Mouse (Mus musculus) ES-Bruce4 (cell line): ENCODE measurements around the gene Asic1. TPM values are rescaled to one million over a fixed set of nuclear protein-coding genes. Genes with fewer than 3 reads are reported as not detected.
A peak's percentile ranks its signal among the peaks of the same experiment; 100 is the strongest.
"Not testable (repeated sequence)": the region's sequence is repeated elsewhere in the genome, so short reads cannot be mapped to it uniquely, and the experiment has no call there.

Experiments
- H3K27ac ChIP-seq: 2 replicates; pipeline ENCODE4 v1.5.1; 2012; ENCODE audit warnings: low read length, inconsistent platforms; ENCODE audit not compliant: insufficient read depth
- H3K27me3 ChIP-seq: 2 replicates; pipeline ENCODE4 v1.6.1; 2012; ENCODE audit warnings: mild to moderate bottlenecking, low read length, inconsistent platforms; ENCODE audit not compliant: control insufficient read depth, poor library complexity, insufficient read depth, severe bottlenecking
- H3K36me3 ChIP-seq: 2 replicates; pipeline ENCODE4 v1.6.1; 2012; ENCODE audit warnings: inconsistent platforms, mild to moderate bottlenecking, low read length, moderate library complexity; ENCODE audit not compliant: control insufficient read depth, poor library complexity, insufficient read depth, severe bottlenecking
- H3K4me1 ChIP-seq: one replicate; pipeline ENCODE4 v1.8.1; 2011; ENCODE audit warnings: low read length; ENCODE audit not compliant: control insufficient read depth, insufficient read depth
- H3K4me3 ChIP-seq: 2 replicates; pipeline ENCODE4 v1.5.1; 2011; ENCODE audit warnings: low read depth, mild to moderate bottlenecking, low read length
- H3K9ac ChIP-seq: 2 replicates; pipeline ENCODE4 v1.6.1; 2012; ENCODE audit warnings: low read depth, mild to moderate bottlenecking, inconsistent platforms; ENCODE audit not compliant: poor library complexity, severe bottlenecking
- H3K9me3 ChIP-seq: replicated peaks from 2 replicates; pipeline ENCODE4 v1.6.1; 2012; ENCODE audit warnings: mild to moderate bottlenecking, low read length, inconsistent platforms; ENCODE audit not compliant: control insufficient read depth, poor library complexity, insufficient read depth, severe bottlenecking
- CTCF ChIP-seq: IDR thresholded peaks from one replicate; pipeline ENCODE4 v1.8.1; 2011; ENCODE audit warnings: low read depth, low read length
- EP300 ChIP-seq: IDR thresholded peaks from 2 replicates; pipeline ENCODE4 v1.6.1; 2011; ENCODE audit warnings: low read depth, low read length; ENCODE audit not compliant: insufficient read depth
- POLR2A ChIP-seq: IDR thresholded peaks from one replicate; pipeline ENCODE4 v1.8.1; 2011; ENCODE audit warnings: low read length; ENCODE audit not compliant: insufficient read depth
- polyA plus RNA-seq: library from polyadenylated mRNA; stranded (reverse); fragments of >200 nt; gene quantifications from 2 replicates; pipeline ENCODE4 v1.2.4, GENCODE M21; 2011; ENCODE audit warnings: low read depth; ENCODE audit not compliant: missing spikeins, insufficient read depth, insufficient read length

Gene Asic1
- polyA plus RNA-seq, 1 experiment: 3.9 TPM

- H3K9ac ChIP-seq: no peak overlapping the region
- no peak overlapping the region for H3K4me3 ChIP-seq
- no peak overlapping the region for H3K27ac ChIP-seq
- H3K27me3 ChIP-seq: no peaks in the 10 kb centered on the region
- no peaks in the 10 kb centered on the region for H3K36me3 ChIP-seq
- H3K4me1 ChIP-seq: no peaks in the 10 kb centered on the region
- TF ChIP-seq EP300 (no peak), POLR2A (no peak), CTCF (no peak)
- no peaks in the 10 kb centered on the region for H3K9me3 ChIP-seq
Observed at GRCm38 (mm10) chr15:99691976-99692375, 21.8 kb downstream of the Asic1 start.

- no peaks in the 10 kb centered on the region for H3K36me3 ChIP-seq
- no peaks in the 10 kb centered on the region for H3K9me3 ChIP-seq
- H3K4me1 ChIP-seq: peaks cover 10% of the 10 kb centered on the region
- no peaks in the 10 kb centered on the region for H3K27me3 ChIP-seq
- no peak for TF ChIP-seq EP300
- TF ChIP-seq CTCF: no peak
- TF ChIP-seq POLR2A: no peak
- H3K4me3 ChIP-seq: no peak overlapping the region
- no peak overlapping the region for H3K27ac ChIP-seq
- no peak overlapping the region for H3K9ac ChIP-seq
Observed at GRCm38 (mm10) chr15:99697309-99697708, 27.1 kb downstream of the Asic1 start.

GRCm38 (mm10) chr15:99698533-99699085 lies 28.4 kb downstream of the Asic1 start:
- no peaks in the 10 kb centered on the region for H3K9me3 ChIP-seq
- H3K27ac ChIP-seq: no peak overlapping the region
- H3K9ac ChIP-seq: no peak overlapping the region
- H3K36me3 ChIP-seq: no peaks in the 10 kb centered on the region
- H3K4me3 ChIP-seq: no peak overlapping the region
- H3K4me1 ChIP-seq: peaks cover 10% of the 10 kb centered on the region
- no peaks in the 10 kb centered on the region for H3K27me3 ChIP-seq
- TF ChIP-seq POLR2A (no peak), EP300 (0 out of 2 replicates have a peak, but pooled peaks have one; percentile 56)

GRCm38 (mm10) chr15:99699715-99700114 lies 29.5 kb downstream of the Asic1 start:
- no peak overlapping the region; the same call in 1 of the 2 replicates for H3K9ac ChIP-seq
- no peak for TF ChIP-seq CTCF
- TF ChIP-seq EP300: no peak
- no peak for TF ChIP-seq POLR2A
- no peak overlapping the region for H3K4me3 ChIP-seq
- peaks cover 10% of the 10 kb centered on the region for H3K4me1 ChIP-seq
- no peaks in the 10 kb centered on the region for H3K9me3 ChIP-seq
- no peaks in the 10 kb centered on the region for H3K27me3 ChIP-seq
- H3K36me3 ChIP-seq: no peaks in the 10 kb centered on the region
- H3K27ac ChIP-seq: no peak overlapping the region

GRCm38 (mm10) chr15:99700219-99701106 lies 30.3 kb downstream of the Asic1 start:
- H3K4me1 ChIP-seq: peaks cover 10% of the 10 kb centered on the region
- TF ChIP-seq EP300 (no peak), CTCF (no peak), POLR2A (no peak)
- 0 out of 2 replicates have a peak overlapping the region, but pooled peaks have one; percentile 1 for H3K27ac ChIP-seq
- H3K9ac ChIP-seq: peak overlapping the region; percentile 93; the same call in 1 of the 2 replicates
- no peaks in the 10 kb centered on the region for H3K27me3 ChIP-seq
- H3K9me3 ChIP-seq: no peaks in the 10 kb centered on the region
- no peaks in the 10 kb centered on the region for H3K36me3 ChIP-seq
- no peak overlapping the region for H3K4me3 ChIP-seq

GRCm38 (mm10) chr15:99701640-99701998 lies 31.5 kb downstream of the Asic1 start:
- H3K36me3 ChIP-seq, H3K9me3 ChIP-seq, H3K27me3 ChIP-seq: not testable (repeated sequence)
- Histone ChIP-seq H3K9ac (peak overlapping the region; percentile 93), H3K4me3 (peak overlapping the region; percentile 84), H3K4me1 (peaks cover 10% of the 10 kb centered on the region), H3K27ac (peak overlapping the region; percentile 68)
